Mouse (Mus musculus): ENCODE data around the gene Hist1h4d.
"Not testable (repeated sequence)": the region's sequence is repeated elsewhere in the genome, so short reads cannot be mapped to it uniquely, and the experiment has no call there.

Hist1h4d gene

GRCm38 (mm10) chr13:23581408-23582218, at the start of gene Hist1h4d:
Gene Hist1h4d (plus strand): TSS chr13:23581598.
- peak; percentile 96 for DNase-seq (ENCODE audit: low read depth, low spot score)

DNA sequence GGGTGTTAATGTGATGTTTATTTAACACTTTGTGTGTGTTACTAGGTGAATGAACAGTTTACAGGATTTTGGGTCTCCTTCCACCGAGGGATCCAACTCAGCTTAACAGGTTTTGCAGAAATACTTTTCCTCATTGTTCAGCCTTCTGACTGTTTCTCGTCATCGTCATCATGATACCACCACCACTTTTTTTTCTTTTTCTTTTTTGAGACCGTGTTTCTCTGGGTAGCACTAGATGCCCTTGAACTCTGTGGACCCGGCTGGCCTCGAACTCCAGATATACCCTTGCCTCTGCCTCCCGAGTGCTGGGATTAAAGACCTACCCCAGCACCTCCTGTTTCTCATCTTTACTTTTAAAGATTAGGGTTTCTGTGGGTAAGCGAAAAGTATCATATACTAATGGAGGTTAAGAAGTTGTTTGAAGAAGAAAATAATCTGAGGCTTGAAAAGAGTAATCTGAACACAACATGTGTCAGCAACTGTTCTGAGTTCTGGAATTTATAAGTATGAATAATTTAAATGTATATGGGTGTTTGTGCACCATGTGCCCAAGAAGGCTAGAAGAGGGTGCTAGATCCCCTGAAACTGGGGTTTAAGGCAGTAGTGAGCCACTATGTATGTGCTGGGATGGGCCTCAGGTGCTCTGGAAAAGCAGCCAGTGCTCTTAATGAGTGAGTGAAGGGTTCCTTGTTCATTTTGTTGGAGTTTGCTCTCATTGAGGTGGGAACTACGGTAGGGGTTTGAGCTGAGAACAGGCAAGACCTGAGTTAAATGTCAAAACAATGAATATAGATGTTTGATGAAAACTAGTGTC, 48.9 kb upstream of the Hist1h4d start:
- DNase-seq (ENCODE audit: low read depth, low spot score), result no peak

- not testable (repeated sequence) for DNase-seq (ENCODE audit: low read depth, low spot score)
Observed at GRCm38 (mm10) chr13:23533560-23534367, 47.6 kb upstream of the Hist1h4d start, which contains the start of gene Hist1h2af. Gene Hist1h2af (plus strand): TSS chr13:23533906.

DNA sequence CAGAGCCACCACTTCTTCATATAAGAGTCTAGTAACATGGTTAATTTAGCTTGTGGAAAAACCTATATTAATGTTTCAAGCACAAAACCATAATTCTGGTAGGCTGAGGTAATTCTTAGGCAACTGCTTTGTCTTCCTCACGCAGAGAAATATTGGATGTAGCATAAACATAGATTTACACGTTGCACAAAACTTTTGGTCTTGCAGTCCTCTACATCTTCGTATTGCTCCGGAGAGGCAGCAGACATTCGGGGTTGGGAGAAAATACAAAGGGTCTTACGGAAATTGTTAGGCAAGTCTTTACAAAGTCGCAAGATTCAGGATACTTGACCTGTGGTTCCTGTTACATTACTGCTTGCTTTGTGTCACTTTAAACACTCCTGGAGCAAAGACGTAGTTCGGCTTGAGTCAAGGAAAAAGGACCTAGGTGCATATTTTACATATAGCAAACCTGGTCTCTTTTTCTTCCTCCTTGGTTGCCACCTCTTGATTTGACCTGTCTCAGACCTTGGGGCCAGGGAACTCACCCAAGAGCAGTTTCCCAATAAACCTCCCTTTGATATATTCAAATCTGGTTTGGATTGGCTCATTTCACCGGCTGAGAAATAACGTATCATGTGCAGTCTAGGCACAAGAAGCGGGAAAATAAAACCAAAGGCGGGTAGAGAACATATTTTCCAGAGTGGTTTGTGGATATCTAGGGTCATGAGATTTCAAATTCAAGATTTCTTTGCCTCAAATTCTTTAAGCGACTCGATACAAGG, 46.8 kb upstream of the Hist1h4d start:
- no peak for DNase-seq (ENCODE audit: low read depth, low spot score)

DNA sequence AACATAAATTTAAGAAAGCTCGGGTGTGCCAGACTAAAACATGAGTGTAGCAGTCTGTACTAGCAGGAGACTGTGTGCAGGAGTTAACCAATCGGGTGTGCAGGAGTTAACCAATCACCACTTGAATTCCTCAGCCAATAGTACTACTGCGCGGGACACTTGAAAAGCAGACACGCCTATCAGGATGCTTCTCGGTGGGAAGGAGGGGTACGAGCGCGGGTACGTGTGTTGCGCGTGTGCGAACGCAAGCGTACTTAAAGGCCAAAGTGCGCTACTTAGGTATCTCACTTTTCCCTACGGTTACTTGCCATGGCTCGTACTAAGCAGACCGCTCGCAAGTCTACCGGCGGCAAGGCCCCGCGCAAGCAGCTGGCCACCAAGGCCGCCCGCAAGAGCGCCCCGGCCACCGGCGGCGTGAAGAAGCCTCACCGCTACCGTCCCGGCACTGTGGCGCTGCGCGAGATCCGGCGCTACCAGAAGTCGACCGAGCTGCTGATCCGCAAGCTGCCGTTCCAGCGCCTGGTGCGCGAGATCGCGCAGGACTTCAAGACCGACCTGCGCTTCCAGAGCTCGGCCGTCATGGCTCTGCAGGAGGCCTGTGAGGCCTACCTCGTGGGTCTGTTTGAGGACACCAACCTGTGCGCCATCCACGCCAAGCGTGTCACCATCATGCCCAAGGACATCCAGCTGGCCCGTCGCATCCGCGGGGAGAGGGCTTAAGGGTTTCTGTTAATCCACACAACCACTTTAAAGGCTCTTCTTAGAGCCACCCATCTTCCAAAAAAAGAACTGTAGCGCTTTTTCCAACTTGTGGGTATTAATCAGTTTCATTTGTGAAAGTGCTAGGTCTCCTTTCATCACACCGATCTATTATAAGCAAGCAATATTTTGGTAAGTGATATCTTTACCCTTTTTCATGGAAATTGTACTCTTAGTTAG, 46.0 kb upstream of the Hist1h4d start, which contains the start of gene Hist1h3g:
Gene Hist1h3g, plus strand, starts transcription at position 286 of the 939 bp plus-strand sequence.
- peak; percentile 93 for DNase-seq (ENCODE audit: low read depth, low spot score)

GRCm38 (mm10) chr13:23536076-23536822, 45.1 kb upstream of the Hist1h4d start:
- no peak for DNase-seq (ENCODE audit: low read depth, low spot score)

DNA sequence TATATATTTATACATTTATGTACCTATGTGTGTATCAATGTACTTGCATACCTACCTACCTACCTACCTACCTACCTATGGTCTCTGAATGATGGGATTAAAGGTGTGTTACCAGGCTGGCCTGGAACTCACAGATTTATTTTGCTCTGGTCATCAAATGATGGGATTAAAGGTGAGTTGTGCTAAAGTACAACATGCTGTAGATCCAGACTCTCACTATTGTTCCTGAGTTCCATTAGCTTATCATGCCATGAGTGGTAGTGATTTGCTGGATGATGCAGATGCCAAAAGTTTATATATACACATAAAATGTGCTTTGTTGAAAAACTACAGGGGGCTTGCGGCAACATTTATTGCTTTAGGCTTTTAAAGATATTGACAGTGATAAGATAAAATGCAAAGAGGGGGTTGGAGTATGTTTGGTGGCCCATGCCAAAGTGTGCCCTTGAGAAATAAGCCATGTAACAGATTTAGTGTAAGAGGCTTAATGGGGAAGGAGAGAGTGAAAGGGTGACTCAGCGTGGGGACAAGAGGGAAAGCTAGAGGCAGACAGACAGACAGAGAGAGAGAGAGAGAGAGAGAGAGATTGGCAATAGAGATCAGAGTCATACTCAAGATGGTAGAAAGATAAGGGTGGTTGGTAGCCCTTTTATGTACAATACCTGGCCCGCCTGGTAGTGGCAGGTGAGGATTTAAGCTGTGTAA, 44.2 kb upstream of the Hist1h4d start:
- DNase-seq (ENCODE audit: low read depth, low spot score), result no peak

DNA sequence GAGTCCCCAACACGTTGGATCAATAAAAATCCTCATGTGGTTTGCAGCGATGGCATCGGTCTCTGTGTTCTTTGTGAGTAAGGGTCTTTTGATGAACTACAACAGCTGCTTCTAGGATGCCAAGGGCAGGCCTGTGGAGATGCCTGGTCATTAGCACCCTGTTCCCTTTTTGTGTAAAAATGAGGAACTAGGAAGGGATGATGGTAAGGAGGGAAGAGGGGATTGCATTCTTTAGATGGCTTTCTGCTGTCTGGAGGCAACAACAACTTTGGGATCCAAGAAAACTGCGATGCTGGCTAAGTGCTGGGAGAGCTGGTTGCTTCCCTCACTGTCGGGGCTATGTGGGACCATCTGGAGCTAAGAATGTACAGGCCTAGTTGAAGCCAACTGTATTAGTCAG, 43.1 kb upstream of the Hist1h4d start:
- no peak for DNase-seq (ENCODE audit: low read depth, low spot score)

GRCm38 (mm10) chr13:23539821-23540220, 41.6 kb upstream of the Hist1h4d start:
- DNase-seq (ENCODE audit: low read depth, low spot score), result not testable (repeated sequence)

GRCm38 (mm10) chr13:23541497-23541896, 39.9 kb upstream of the Hist1h4d start:
- no peak for DNase-seq (ENCODE audit: low read depth, low spot score)

GRCm38 (mm10) chr13:23542225-23542980, 39.0 kb upstream of the Hist1h4d start:
- DNase-seq (ENCODE audit: low read depth, low spot score), result not testable (repeated sequence)

DNA sequence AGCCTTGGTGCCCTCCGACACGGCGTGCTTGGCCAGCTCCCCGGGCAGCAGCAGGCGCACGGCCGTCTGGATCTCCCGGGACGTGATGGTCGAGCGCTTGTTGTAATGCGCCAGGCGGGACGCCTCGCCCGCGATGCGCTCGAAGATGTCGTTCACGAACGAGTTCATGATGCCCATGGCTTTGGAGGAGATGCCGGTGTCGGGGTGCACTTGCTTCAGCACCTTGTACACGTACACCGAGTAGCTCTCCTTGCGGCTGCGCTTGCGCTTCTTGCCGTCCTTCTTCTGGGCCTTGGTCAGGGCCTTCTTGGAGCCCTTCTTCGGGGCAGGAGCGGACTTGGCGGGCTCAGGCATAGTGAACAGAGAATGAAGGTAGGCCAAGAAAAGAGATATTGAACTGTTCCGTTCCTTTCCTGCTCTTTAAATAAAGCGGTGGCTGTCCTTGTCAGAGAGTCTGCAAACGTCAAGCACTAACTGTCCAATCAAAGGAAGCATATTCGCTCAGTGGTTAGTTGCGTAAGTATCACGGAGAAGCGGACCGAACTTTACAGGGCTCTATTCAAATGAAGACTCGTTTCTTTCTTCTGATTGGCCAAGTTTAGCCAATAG, 38.3 kb upstream of the Hist1h4d start, which contains the start of gene Hist1h2bh:
Gene Hist1h2bh, minus strand, starts transcription at position 394 of the 609 bp plus-strand sequence.
- not testable (repeated sequence) for DNase-seq (ENCODE audit: low read depth, low spot score)

DNA sequence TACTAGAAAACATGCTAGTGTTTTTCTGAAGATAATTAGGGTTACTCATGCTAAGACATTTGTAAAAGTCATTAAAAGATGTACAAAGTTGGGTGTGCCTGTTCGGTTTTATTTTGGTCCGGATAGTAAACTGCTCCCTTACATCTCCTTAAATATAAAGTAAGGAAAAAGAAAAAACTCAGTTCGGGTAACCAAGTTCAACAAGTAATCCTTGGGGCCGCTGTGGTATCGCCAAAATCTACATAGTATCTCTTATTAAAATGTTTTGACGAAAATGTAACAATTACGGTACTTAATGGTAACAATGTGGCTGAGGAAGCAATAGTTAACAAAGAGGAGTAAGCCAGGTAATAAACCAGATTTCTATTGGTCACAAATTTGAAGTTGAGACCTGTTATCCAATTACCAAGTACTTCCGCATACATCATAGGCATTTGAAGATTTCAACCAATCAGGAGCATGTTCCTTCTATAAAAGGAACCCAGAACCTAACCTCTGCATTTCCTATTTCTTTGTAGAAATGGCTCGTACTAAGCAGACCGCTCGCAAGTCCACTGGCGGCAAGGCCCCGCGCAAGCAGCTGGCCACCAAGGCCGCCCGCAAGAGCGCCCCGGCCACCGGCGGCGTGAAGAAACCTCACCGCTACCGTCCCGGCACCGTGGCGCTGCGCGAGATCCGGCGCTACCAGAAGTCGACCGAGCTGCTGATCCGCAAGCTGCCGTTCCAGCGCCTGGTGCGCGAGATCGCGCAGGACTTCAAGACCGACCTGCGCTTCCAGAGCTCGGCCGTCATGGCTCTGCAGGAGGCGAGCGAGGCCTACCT, 37.2 kb upstream of the Hist1h4d start, which contains the start of gene Hist1h3f:
Gene Hist1h3f, plus strand, starts transcription at position 88 of the 822 bp plus-strand sequence.
- peak; percentile 95 for DNase-seq (ENCODE audit: low read depth, low spot score)

DNA sequence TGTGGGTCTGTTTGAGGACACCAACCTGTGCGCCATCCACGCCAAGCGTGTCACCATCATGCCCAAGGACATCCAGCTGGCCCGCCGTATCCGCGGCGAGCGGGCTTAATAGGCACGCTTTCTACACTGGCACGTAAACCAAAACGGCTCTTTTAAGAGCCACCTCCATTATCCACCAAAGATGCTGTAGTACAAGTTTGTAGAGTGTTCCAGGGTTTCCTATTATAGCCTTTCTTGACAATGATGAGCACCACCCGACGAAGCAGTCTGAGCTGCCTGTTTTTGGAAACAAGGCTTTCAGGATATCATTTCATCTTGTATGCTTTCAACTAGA, 36.6 kb upstream of the Hist1h4d start:
- not testable (repeated sequence) for DNase-seq (ENCODE audit: low read depth, low spot score)

- DNase-seq (ENCODE audit: low read depth, low spot score), result no peak
Observed at GRCm38 (mm10) chr13:23546694-23547093, 34.7 kb upstream of the Hist1h4d start.

DNA sequence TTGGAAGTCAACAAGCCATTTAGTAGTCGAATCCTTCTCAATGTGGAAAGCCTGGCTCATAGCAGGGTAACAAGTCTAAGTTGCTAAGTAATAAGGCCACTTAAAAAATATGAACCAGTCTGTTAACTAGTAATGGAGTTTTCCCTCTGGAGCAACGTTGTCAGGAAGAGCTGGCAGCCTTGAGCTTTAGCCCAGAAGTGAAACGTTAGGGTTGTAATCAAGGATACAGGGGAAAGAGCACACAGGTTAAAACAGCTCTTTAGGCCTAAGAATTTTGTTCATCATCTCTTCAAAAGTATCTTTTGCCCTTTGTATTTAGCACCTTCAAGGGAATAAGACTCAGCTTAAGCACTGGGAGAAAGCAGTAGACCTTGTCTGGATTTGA, 30.6 kb upstream of the Hist1h4d start:
- no peak for DNase-seq (ENCODE audit: low read depth, low spot score)

Data from brain, embryonic 18.5 days (tissue).